Mouse (Mus musculus) lung, adult 2 months (tissue): ENCODE results near the gene Hist1h4c.

Experiments used
- CTCF ChIP-seq: fragments of 200-500 bp; IDR thresholded peaks from 2 replicates; pipeline ENCODE4 v1.5.1; 2011; ENCODE audit warnings: mild to moderate bottlenecking, low read length, control low read depth; ENCODE audit not compliant: insufficient read depth
- POLR2A ChIP-seq: fragments of 200-500 bp; IDR thresholded peaks from 2 replicates; pipeline ENCODE4 v1.6.1; 2011; ENCODE audit warnings: low read depth, mild to moderate bottlenecking, control low read depth, low read length, borderline replicate concordance; ENCODE audit errors: extremely low read depth

GRCm38 (mm10) chr13:23740910-23741309, 42.7 kb upstream of the Hist1h4c start:
- TF ChIP-seq POLR2A: no peak
- no peak for TF ChIP-seq CTCF
